Mouse (Mus musculus) frontal cortex, adult 2 months (tissue): Measurements from ENCODE around the gene Mrpl52. TPM values are rescaled to one million over a fixed set of nuclear protein-coding genes. Genes with fewer than 3 reads are reported as not detected.

Source experiments
- DNase-seq, 2 experiments: peaks; one replicate each; pipeline ENCODE4 v3.0.0; 2022; ENCODE audit warnings: low spot score in 1 of 2; ENCODE audit errors: extremely low spot score in 1 of 2
- polyA plus RNA-seq: library from polyadenylated mRNA; depleted of rRNA; stranded (reverse); fragments of >200 nt; gene quantifications from 2 replicates; pipeline ENCODE4 v1.2.3, GENCODE M21; 2012

The Mrpl52 gene
- polyA plus RNA-seq, 1 experiment, result 137 TPM

DNA sequence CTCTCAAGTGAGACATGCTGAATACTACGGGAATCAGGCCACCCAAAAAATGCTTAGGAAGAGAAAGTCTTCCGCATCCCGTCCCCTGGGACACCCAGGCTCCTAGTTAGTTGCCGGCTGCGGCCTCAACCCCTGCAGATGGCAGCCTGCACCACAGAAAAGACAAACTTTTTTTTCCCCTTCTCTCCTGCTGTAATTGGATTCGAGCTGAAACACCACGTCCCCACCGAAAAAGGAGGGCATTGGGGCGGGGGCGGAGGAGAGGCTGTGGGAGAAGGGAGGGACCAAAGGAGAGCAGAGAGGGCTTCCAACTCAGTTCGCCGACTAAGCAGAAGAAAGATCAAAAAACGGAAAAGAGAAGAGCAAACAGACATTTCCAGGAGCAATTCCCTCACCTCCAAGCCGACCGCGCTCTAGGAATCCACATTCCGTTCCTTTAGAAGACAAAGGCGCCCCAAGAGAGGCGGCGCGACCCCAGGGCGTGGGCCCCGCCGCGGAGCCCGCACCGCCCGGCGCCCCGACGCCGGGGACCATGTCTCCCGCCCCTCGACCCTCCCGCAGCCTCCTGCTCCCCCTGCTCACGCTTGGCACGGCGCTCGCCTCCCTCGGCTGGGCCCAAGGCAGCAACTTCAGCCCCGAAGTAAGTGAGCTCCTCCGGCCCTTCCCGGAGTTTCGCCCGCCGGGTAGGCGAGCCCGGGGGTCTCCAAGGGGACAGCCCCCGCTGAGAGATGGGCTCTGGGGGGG lies 4.8 kb downstream of the Mrpl52 start, which contains the start of gene Mmp14:
TSS of gene Mmp14 (plus strand) at position 279 of the 744 bp plus-strand sequence.
- DNase-seq, result peak in 1 of 2 experiments; percentile 61

DNA sequence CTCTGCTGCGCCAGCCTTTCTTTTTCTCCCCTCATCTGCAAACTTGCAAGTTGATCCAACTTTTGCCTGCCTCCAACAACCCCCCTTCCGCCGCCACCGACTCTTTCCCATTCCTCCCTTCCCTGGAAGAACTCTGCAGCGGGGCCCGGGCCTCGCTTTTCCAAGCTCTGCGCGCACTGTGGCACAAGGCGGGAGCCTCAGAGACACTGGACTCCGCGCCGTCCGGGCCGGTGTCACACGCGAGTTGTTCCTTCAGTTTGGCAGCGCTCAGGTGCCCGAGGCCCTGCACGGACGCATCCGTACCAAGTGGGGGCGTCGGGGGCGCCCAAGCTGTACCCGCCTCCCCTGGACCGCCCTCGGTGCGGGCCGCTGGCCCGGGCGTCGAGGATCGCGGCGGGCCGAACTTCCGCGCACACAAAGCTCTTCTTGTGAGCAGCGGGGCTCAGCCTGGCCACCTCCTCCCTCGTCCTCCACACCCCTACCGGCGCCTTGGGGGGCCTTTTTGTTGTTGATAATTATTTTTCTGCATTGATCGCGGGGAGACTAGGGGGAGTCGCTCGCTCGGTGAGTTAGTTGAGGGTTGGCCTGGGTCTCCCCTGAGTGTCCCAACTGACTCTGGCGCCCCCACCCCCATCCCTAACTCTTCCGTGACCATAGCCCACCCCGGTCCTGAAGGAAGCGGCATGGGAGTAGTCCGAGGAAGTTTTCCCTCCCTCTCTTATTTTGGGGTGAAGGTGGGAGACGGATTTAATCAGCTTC lies 5.5 kb downstream of the Mrpl52 start:
- DNase-seq, result no peak

DNA sequence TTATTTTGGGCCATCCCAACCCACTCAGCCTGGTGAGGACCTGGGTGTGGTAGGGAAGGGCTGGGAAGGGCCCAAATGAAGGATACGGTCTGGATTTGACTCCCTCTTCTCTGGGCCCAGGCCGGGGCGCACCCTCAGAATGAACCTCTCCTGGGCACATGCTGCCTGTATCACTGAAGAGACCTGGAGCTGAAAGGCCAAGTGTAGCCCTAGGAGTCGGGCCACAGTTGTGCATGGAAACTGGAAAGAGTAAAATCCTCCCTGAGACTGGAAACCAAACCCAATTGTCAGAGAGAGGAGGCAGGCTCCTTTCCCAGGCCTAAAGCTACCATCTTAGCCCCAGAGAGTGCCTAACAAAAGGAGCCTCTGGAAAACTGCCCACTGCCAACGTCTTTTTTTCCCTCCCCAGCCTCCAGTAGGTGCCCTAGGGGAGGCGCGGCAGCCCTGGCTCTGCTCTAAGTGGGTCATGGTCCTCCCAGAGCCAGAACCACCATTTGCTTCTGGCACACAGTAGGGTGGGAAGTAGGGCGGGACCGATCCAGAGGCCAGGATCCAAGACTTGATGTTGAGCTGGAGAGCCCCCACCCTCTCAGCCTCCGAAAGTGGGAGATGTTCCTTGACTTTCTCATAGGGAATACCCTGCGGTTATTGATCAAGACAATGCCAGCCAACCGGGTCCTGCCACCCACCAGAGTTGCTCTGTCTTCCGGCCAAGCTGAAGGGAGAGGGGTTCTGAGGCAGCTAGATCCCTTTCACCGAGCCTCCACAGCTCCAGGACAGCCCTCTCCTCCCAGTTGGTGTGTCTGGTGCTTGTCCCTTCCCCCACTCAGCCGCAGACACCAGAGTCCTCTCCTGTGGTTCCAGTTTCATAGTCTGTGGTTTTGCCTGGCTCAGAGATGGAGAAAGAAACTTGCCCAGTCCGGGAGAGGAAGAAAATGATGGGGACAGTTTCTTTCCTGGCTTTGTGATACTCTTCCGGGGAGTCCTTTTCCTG lies 6.4 kb downstream of the Mrpl52 start:
- DNase-seq, result peak in 1 of 2 experiments; percentile 34

DNA sequence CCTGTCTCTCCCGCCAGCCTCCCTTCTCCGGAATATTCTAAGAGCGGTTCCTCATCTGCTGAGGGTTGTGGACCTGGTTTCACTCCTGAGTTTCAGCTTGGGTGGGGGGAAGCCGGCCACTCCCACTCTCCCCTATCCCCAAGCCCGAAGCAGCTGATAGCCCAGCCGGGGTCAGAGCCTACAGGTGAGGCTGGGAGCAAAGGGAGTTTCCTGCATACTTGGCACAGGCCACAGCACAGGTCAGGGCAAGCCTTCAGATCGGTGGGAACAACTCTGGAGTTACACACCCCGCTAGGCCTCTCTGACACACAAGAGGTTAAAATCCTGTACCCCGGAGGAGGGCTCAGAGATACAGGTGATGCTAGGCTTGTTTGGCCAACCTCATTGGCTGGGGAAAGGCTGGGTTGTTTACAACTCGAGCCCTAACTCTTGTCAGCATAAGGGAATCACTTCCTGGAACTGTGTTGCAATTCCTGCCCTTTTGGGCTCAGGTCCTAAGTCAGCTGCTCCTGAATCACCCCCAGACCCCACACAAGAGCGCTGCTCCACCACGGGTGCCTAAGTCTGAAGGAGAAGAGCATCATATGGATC lies 7.3 kb downstream of the Mrpl52 start:
- DNase-seq, result no peak

DNA sequence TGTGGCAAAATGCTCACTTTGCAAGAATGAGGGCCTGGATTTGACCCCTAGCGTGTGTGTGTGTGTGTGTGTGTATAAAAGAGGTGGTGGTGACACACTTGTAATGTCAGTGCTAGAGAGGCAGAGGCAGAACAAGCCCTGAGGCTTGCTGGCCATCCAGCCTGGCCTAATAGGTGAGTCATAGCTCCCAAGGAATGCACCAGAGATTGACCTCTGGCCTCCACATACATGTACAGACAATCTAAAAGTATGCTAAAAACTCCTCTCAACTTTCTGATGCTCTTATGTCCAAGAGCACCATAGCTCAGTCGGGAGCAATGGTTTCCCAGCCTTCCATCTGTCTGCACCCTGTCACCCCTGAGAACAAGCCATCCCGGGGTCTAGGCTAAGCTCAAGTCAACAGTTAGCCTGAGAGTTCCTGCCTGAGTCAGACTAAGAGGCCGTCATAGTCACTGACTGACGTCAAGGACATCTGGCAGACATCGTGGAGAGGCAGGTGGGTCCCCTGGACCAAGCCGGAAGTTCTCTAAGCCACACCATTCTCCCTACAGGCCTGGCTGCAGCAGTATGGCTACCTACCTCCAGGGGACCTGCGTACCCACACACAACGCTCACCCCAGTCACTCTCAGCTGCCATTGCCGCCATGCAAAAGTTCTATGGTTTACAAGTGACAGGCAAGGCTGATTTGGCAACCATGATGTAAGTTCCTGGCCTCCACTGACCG lies 8.6 kb downstream of the Mrpl52 start:
- DNase-seq, result no peak

DNA sequence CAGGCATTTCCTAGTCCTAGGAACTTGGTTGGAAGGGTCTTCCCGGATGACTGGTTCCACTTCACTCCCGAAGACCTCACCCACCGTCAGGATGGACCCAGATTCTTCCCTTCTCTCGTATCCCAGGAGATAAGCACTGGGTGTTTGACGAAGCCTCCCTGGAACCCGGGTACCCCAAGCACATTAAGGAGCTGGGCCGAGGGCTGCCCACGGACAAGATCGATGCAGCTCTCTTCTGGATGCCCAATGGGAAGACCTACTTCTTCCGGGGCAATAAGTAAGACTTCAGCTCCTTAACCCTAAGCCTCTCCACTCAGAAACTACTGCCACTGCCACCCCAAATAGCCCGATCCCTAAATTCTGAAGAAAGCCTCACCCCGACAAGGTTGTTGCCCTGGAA lies 12.4 kb downstream of the Mrpl52 start:
- DNase-seq, result no peak

DNA sequence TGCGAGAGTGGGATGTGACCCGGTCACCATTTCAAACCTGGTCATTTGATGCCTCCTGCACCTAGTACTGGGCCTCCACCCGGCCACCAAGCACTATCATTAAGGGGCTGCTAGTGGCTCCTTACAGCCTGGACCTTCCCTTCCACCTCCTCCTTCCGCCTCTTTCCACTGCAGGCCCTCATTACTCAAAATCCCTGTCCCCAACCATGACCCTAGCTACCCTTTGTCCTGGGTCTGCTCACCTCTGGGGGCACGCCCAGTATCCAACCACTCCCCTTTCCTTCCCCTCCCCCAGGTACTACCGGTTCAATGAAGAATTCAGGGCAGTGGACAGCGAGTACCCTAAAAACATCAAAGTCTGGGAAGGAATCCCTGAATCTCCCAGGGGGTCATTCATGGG lies 12.9 kb downstream of the Mrpl52 start:
- no peak for DNase-seq

DNA sequence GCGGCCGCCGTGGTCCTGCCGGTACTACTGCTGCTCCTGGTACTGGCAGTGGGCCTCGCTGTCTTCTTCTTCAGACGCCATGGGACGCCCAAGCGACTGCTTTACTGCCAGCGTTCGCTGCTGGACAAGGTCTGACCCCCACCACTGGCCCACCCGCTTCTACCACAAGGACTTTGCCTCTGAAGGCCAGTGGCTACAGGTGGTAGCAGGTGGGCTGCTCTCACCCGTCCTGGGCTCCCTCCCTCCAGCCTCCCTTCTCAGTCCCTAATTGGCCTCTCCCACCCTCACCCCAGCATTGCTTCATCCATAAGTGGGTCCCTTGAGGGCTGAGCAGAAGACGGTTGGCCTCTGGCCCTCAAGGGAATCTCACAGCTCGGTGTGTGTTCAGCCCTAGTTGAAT lies 13.8 kb downstream of the Mrpl52 start:
- no peak for DNase-seq

DNA sequence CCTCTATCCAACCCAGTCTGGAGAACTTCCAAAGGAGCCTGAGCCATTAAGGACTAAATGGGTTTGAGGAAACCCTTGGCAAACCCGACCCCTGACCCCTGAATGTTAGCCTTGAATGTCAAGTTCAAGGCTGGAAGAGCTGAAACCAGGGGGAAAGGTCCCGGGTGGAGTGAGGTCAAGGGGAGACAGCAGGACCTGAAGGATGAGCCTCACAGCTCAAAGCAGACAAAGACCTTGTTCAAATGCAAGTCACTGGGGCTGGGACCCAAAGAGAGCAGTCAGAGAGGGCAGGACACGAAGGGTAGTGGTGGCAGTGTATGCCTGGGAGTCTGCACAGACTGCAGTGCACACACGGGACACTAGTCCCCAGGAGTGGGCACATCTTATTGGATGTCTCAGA lies 14.7 kb downstream of the Mrpl52 start:
- no peak for DNase-seq

DNA sequence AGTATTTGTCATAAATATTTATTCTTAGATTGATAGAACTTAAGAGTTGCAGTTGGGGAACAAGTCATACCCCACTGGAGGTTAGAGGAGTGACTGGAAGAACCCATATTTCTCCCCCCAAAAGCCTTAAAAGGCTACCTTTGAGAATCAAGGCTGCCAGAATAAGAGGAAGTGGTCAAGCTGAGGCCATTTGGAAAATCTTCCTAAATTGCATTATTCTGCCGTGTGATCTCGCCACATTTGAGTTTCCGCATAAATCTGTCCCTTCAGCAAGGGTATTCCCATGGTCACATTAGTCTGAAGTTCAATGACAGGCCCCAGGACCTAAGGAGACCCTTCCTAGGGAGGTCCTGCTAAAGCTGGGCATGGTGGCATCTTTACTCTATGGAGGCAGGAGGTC lies 15.8 kb downstream of the Mrpl52 start:
- DNase-seq, result no peak

DNA sequence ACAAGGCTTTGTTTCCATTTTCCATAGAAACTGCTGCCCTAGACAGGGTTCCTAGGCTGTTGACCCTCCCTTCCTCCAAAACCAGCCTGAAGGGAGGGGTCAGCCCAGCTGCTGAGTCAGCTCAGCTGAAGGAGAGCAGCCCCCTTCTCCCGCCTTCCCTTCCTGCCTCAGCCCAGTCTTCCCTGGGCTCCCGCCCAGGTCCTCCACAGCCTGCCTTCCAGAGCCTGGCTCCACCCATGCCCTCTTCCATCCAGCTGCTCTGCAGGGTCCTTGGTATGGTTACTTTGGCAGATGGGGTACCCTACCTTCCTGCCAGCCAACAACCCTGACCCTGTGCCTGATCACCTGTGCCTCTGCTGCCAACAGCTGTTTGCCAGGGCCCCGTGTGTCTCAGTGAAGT lies 16.5 kb downstream of the Mrpl52 start:
- DNase-seq, result no peak

DNA sequence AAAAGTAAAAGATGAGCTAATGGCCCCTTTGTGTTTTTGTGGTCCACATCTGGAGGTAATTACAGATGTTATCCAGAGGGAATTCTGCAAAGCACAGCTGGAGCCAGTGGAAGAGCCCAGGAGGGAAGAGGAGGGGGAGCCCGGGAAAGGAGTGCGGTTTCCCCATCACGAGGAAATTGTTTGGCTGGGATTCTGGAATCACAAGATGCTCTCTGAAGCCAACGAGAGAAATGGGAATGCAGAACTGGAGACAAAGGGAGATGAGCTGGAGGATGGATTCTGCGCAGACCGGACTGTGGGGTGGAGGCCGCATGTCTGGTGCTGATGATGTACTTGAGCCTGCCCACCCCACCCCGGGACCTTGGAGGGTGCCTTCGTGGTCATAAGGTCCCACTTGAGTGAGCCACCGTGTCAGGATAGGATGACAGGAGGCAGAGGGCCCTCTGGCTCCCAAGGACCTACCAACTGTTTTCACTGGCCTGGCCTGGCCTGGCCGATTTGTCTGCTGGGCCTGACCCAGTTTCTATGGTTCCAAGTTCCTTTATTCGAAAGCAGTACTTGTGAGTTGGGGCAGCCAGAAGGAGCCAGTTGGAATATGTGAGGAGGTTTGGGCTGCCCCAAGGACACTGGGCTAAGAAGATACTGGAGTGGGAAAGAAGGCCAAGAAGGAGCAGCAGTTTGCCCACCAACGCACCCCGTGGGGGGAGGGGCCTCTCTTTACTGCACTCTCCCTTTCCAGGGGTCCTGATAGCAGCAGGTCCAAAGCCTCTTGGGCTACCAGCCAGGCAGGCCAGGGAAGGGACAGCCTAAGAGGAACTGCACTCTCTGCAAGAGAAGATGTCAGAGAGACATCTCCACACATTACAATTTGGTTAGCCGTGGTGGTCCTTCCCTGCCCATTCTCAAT lies 17.3 kb downstream of the Mrpl52 start:
- no peak for DNase-seq

DNA sequence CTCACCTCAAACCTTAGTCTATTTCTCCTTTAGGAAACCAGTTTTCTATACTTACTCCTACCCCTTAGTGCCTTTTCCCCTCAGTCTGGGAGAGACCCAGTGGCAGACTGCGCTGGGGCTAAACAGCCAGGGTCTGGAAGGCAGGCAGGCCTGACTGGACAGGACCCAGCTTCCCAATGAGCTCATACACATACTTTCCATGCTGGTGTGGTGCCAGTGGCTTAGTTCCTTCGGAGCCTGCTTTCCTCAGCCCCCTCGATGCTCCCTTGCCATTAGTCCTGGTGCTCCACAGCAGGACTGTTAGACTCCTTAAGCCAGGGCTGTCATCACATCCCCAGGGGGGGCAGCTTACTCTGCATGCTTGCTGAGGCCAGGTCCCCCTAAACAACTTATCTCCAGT lies 18.8 kb downstream of the Mrpl52 start:
- DNase-seq, result no peak

DNA sequence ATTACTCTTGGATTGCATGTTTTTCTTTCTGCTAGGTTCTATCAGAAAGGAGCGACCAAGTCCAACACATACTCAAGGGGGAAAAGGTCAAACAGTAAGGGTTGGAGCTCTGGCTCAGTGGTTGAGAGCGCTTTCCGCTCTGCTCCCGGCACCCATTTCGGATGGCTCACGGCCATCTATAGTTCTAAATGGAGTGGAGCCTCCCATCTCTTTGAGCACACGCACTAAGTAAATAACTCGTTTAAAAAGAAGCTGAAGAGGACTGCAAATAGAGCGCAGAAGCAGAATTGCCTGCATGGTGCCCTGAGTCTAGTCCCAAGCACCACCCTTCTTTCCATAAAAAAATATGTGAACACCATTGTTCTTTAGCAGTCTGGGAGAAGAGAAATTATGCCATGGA lies 26.9 kb downstream of the Mrpl52 start:
- no peak for DNase-seq

DNA sequence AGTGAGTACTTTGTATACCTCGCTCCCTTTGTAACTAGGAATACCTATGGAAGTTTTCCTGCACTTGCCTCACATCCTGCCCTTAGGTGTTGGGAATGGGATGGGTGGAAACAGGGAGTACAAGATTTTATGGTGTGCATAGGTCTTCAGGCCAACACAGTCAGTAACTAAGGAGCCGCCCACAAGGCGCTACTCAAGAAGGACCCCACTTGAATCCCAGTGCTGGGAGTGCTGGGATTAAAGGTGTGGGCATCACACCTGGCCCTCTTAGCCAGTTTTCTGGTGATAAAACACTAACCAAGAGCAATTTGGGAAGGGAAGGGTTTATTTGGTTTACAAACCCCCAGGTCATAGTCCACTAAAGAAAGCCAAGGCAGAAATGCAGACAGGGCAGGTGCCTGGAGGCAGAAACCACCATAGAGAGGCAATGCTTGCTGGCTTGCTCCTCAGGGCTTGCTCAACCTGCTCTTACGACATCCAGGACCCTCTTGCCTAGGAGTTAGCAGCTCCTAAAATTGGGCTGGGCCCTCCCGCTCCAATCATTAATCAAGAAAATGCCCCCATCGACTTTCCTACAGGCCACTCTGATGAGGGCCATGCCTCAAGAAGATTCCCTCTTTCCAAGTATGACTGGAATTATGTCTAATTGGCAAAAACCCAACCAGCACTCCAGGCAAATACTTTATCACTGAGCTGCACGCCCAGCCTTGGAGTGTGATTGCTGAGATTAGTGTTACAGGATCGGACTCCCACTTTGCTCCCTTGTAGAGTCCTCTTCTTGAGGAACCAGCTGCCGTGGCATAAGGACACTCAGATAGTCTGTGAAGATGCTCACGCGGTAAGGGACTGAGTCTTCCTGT lies 28.2 kb downstream of the Mrpl52 start:
- DNase-seq, result no peak

DNA sequence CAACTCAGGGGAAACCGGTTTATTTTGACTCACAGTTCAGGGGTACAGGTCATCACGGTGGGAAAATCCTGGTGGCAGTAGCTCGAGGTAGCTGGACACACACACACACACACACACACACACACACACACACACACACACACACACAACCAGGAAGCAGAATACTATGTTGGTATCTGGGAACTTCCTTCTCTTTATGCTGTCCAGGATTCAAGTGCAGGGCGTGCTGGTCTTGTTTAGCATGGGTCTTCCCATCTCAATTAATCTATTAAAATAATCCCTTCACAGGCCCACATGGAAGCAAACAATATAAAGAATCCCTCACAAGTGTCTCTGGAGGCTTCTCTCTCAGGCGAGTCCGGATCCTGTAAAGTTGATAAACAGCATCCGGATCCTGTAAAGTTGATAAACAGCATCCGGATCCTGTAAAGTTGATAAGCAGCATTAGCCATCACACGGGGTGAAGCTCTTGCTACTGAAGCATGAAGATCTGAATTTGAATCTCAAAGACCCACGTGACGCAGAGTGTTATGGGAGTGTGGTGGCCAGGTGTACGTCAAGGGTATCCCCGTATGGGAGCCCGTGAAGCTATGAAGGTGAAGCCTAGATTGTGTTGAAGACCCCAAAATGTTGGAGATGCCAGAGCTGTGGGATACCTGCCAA lies 31.3 kb downstream of the Mrpl52 start:
- no peak for DNase-seq

DNA sequence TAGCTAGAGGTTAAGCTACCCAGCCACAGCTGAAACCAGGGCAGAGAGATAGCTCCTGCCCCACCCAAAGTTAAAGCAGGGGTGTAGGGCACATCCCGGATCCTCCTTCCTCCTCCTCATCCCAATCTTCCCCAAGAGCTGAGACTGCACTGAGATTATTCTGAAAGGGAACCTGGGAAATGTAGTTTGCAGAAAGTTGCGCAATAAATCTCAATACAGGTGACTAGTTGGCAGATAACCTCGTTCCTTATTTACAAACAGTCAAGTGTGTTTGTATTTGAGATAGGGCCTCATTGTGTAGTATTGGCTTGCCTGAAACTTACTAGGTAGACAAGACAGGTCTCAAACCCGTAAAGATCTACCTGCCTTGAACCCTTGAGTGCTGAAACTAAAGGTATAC lies 35.4 kb downstream of the Mrpl52 start:
- DNase-seq, result no peak
